Mouse (Mus musculus) intestine, postnatal 0 days (tissue): Measurements from ENCODE around the gene Ighmbp2. TPM values are rescaled to one million over a fixed set of nuclear protein-coding genes. Genes with fewer than 3 reads are reported as not detected.

Experiments
- ATAC-seq: fragments of 200-750 bp; cut with Nextera tagmentation; 2 replicates; pipeline ENCODE4 v1.8.0; 2017; ENCODE audit warnings: mild to moderate bottlenecking, moderate TSS enrichment, moderate library complexity
- H3K27ac ChIP-seq: fragments of 300-500 bp; sonication (generic); 2 replicates; pipeline ENCODE4 v1.5.1; 2014; ENCODE audit warnings: mild to moderate bottlenecking, low read depth, low read length, moderate library complexity
- H3K27me3 ChIP-seq: fragments of 300-500 bp; sonication (generic); replicated peaks from 2 replicates; pipeline ENCODE4 v1.6.1; 2014; ENCODE audit warnings: low read length, mixed read lengths; ENCODE audit not compliant: control insufficient read depth, insufficient read depth
- H3K36me3 ChIP-seq: fragments of 300-500 bp; sonication (generic); 2 replicates; pipeline ENCODE4 v1.6.1; 2014; ENCODE audit warnings: mild to moderate bottlenecking, moderate library complexity; ENCODE audit not compliant: control insufficient read depth, insufficient read depth
- H3K4me1 ChIP-seq: fragments of 300-500 bp; sonication (generic); replicated peaks from 2 replicates; pipeline ENCODE4 v1.6.1; 2014; ENCODE audit warnings: antibody characterized with exemption, low read length, mixed read lengths; ENCODE audit not compliant: control insufficient read depth, insufficient read depth
- H3K4me2 ChIP-seq: fragments of 300-500 bp; sonication (generic); replicated peaks from 2 replicates; pipeline ENCODE4 v1.6.1; 2014; ENCODE audit warnings: low read depth, mild to moderate bottlenecking, moderate library complexity
- H3K4me3 ChIP-seq: fragments of 300-500 bp; sonication (generic); 2 replicates; pipeline ENCODE4 v1.5.1; 2014; ENCODE audit warnings: low read depth, low read length
- H3K9ac ChIP-seq: fragments of 300-500 bp; sonication (generic); 2 replicates; pipeline ENCODE4 v1.6.1; 2014; ENCODE audit warnings: mild to moderate bottlenecking, low read depth, low read length
- H3K9me3 ChIP-seq: fragments of 300-500 bp; sonication (generic); 2 replicates; pipeline ENCODE4 v1.6.1; 2016; ENCODE audit warnings: mixed run types; ENCODE audit not compliant: control insufficient read depth
- CTCF ChIP-seq: sonication (generic); IDR thresholded peaks from 2 replicates; pipeline ENCODE4 v1.5.1; 2016; ENCODE audit warnings: low read depth, mild to moderate bottlenecking, control low read depth, antibody characterized with exemption, moderate library complexity
- WGBS: fragments of 180-500 bp; shearing (Covaris S2); extraction: QIAGEN DNeasy Blood & Tissue Kit; methylation state at CpG from one replicate; pipeline ENCODE4 v1.1.7; 2014; 5-methylcytosine and 5-hydroxymethylcytosine counted together
- polyA plus RNA-seq: library from polyadenylated mRNA; unstranded; fragments of >200 nt; fragmentation: Nextera tagmentation; extraction: Ambion mirVana; gene quantifications from 2 replicates; pipeline ENCODE4 v1.2.1, GENCODE M21; 2015

The Ighmbp2 gene
- polyA plus RNA-seq, 1 experiment from 2014 or later, result 3.7 TPM

DNA sequence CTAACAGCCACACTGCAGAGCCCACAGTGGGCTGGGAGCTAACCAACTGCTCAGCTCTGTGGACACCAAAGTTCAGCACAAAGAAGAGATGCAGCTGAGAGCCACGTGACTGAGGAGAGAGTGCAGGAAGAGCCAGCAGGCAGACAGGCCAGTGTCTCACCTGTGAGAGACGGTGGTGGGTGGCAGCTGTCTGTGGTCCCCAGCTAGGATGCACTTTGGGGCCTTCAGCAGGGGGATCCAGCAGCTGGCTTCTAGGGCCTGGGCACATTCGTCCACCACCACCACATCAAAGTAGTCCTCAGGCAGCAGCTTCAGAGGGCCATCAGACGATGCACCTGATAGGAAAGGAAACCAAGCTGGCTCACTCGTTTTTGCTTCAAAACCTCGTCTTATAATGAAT, 11.5 kb downstream of the Ighmbp2 start:
- no peaks in the 10 kb centered on the region for H3K27me3 ChIP-seq
- H3K4me3 ChIP-seq, result no peak overlapping the region
- no peaks in the 10 kb centered on the region for H3K9me3 ChIP-seq
- no peak overlapping the region for H3K27ac ChIP-seq
- no peak for ATAC-seq
- TF ChIP-seq CTCF, result no peak
- WGBS, result 90% methylated on average over 6 of the region's 6 CpGs
- peaks cover 91% of the 10 kb centered on the region for H3K36me3 ChIP-seq
- H3K9ac ChIP-seq, result no peak overlapping the region
- H3K4me1 ChIP-seq, result no peaks in the 10 kb centered on the region
- H3K4me2 ChIP-seq, result no peak overlapping the region

GRCm38 (mm10) chr19:3269803-3270202, 13.0 kb downstream of the Ighmbp2 start:
- H3K9ac ChIP-seq, result no peak overlapping the region
- peaks cover 94% of the 10 kb centered on the region for H3K36me3 ChIP-seq
- TF ChIP-seq CTCF, result no peak
- no peak overlapping the region for H3K27ac ChIP-seq
- no peak for ATAC-seq
- H3K9me3 ChIP-seq, result no peaks in the 10 kb centered on the region
- no peaks in the 10 kb centered on the region for H3K27me3 ChIP-seq
- no peaks in the 10 kb centered on the region for H3K4me1 ChIP-seq
- no peak overlapping the region for H3K4me2 ChIP-seq
- H3K4me3 ChIP-seq, result no peak overlapping the region
- WGBS, result 95% methylated on average over 6 of the region's 6 CpGs

- no peak for TF ChIP-seq CTCF
- 92% methylated on average over 9 of the region's 9 CpGs for WGBS
- peaks cover 94% of the 10 kb centered on the region for H3K36me3 ChIP-seq
These were observed 13.5 kb downstream of the Ighmbp2 start for GRCm38 (mm10) chr19:3269279-3269678.

GRCm38 (mm10) chr19:3268218-3268980, 14.4 kb downstream of the Ighmbp2 start:
- 94% methylated on average over 17 of the region's 17 CpGs for WGBS
- no peak overlapping the region for H3K9ac ChIP-seq
- no peaks in the 10 kb centered on the region for H3K9me3 ChIP-seq
- H3K36me3 ChIP-seq, result peaks cover 94% of the 10 kb centered on the region
- no peak overlapping the region for H3K27ac ChIP-seq
- no peak overlapping the region for H3K4me2 ChIP-seq
- no peaks in the 10 kb centered on the region for H3K4me1 ChIP-seq
- no peak overlapping the region for H3K4me3 ChIP-seq
- H3K27me3 ChIP-seq, result no peaks in the 10 kb centered on the region
- ATAC-seq, result no peak
- TF ChIP-seq CTCF, result no peak

More at GRCm38 (mm10) chr19:3269279-3269678, 13.5 kb downstream of the Ighmbp2 start:
- H3K27ac ChIP-seq, result no peak overlapping the region
- H3K9me3 ChIP-seq, result no peaks in the 10 kb centered on the region
- H3K9ac ChIP-seq, result no peak overlapping the region
- no peaks in the 10 kb centered on the region for H3K4me1 ChIP-seq
- no peaks in the 10 kb centered on the region for H3K27me3 ChIP-seq
- no peak overlapping the region for H3K4me3 ChIP-seq
- no peak for ATAC-seq
- H3K4me2 ChIP-seq, result no peak overlapping the region

- no peaks in the 10 kb centered on the region for H3K27me3 ChIP-seq
- no peak overlapping the region for H3K9ac ChIP-seq
- peaks cover 91% of the 10 kb centered on the region for H3K36me3 ChIP-seq
- H3K4me2 ChIP-seq, result no peak overlapping the region
- no peak for ATAC-seq
- TF ChIP-seq CTCF, result no peak
- H3K4me1 ChIP-seq, result no peaks in the 10 kb centered on the region
- 87% methylated on average over 4 of the region's 4 CpGs for whole genome bisulfite sequencing
- H3K9me3 ChIP-seq, result no peaks in the 10 kb centered on the region
- no peak overlapping the region for H3K27ac ChIP-seq
- H3K4me3 ChIP-seq, result no peak overlapping the region
These were observed 15.5 kb downstream of the Ighmbp2 start for GRCm38 (mm10) chr19:3267340-3267739.

- no peak for TF ChIP-seq CTCF
- no peaks in the 10 kb centered on the region for H3K27me3 ChIP-seq
- H3K4me2 ChIP-seq, result no peak overlapping the region
- no peak for ATAC-seq
- H3K4me1 ChIP-seq, result no peaks in the 10 kb centered on the region
- no peak overlapping the region for H3K27ac ChIP-seq
- 99% methylated on average over 4 of the region's 4 CpGs for WGBS
- H3K9ac ChIP-seq, result no peak overlapping the region
- no peak overlapping the region for H3K4me3 ChIP-seq
- no peaks in the 10 kb centered on the region for H3K9me3 ChIP-seq
- H3K36me3 ChIP-seq, result peaks cover 90% of the 10 kb centered on the region
These were observed 16.1 kb downstream of the Ighmbp2 start for GRCm38 (mm10) chr19:3266676-3267075.
